Mouse (Mus musculus): ENCODE measurements at regions not wholly inside any gene's neighbourhood (a gene's known extent, or its start where the extent isn't known, plus 50 kb on each side); places are given as distances from the start of the nearest gene placed in this dataset.

DNA sequence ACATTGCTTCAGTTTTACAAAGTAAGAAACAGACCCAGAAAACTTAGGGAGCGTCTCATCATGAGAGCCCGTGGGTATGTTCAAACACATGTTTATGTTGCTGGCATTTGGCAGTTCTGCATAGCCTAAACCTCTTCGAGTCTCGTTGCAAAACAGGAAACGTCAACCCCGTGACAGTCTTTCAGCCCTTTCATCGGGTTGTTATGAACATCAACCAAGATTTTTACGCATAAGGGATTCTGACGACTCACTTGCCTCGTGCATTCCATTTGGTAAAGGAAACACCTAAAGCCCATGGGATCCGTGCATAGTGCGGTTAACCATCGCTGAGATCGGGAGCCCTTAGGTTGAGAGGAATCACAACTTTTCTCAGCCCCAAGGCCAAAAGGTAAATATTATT, 115.7 kb downstream of the Gpam start:
- TF ChIP-seq CTCF (conservative IDR thresholded peaks at IDR 0.05; ENCODE audit: low read length) (no peak), NANOG (IDR thresholded peaks at IDR 0.05; ENCODE audit: borderline replicate concordance, low read length) (no peak), POU5F1 (IDR thresholded peaks at IDR 0.05; ENCODE audit: borderline replicate concordance, low read length) (no peak)

All from E14TG2a.4 (cell line).